13 mouse cellular contexts compared by ENCODE assay signal in genomic region chr2:172854136-172854535, GRCm38 (mm10).
DNase-seq lines count a peak whose midpoint lies in the region; ATAC-seq and TF ChIP-seq lines count a peak whose summit lies in the region.
"Had no signal": no experiment of that assay in that cellular context is flagged by ENCODE, and none has a peak within 500 bp of the region (broad histone marks: within the 10 kb centered on the region; RNA-seq: fewer than 3 reads in every experiment).

No protein-coding gene starts in this region.

- TF ChIP-seq POLR2A in brain, embryonic 14.5 days (IDR thresholded peaks at IDR 0.05; ENCODE audit: borderline replicate concordance, extremely low read depth, insufficient read depth, insufficient read length, poor library complexity, severe bottlenecking): no peak

- H3K27ac ChIP-seq in heart, embryonic 14.5 days (replicated peaks in 1 of 2; ENCODE audit: control insufficient read depth in 1 of 2, insufficient read depth in 1 of 2, low read depth in 2 of 2, low read length in 2 of 2): no peak overlapping the region
- no peak overlapping the region for H3K27ac ChIP-seq in layer of hippocampus, adult 2 months
- H3K27ac ChIP-seq: heart, embryonic 13.5 days; midbrain, embryonic 10.5 days had no signal

- peaks cover 2% of the 10 kb centered on the region; the same call in 1 of the 2 replicates for H3K9me3 ChIP-seq in heart, embryonic 14.5 days (ENCODE audit: control insufficient read depth, low read length)
- H3K9me3 ChIP-seq: heart, embryonic 13.5 days; midbrain, embryonic 10.5 days had no signal

- peaks cover 5 to 9% of the 10 kb centered on the region in 2 experiments; a peak in 3 of 4 replicates for H3K4me1 ChIP-seq in heart, embryonic 14.5 days (ENCODE audit: control insufficient read depth in 2 of 2, insufficient read depth in 2 of 2, low read length in 2 of 2)

- no peak overlapping the region for H3K4me2 ChIP-seq in heart, embryonic 14.5 days (ENCODE audit: low read length)
- H3K4me2 ChIP-seq: heart, embryonic 13.5 days; lung, embryonic 14.5 days had no signal

- 69% methylated on average over 2 of the region's 2 CpGs for WGBS in heart, embryonic 14.5 days

- no peak overlapping the region for H3K4me3 ChIP-seq in heart, embryonic 14.5 days (ENCODE audit: control insufficient read depth in 1 of 2, insufficient read depth in 1 of 2, low read depth in 1 of 2, low read length in 2 of 2)
- H3K4me3 ChIP-seq in layer of hippocampus, adult 2 months: no peak overlapping the region
- H3K4me3 ChIP-seq: heart, embryonic 13.5 days; midbrain, embryonic 10.5 days had no signal

- peak; percentile 28; the same call in 1 of the 2 replicates for ATAC-seq in heart, embryonic 14.5 days (ENCODE audit: insufficient number of reproducible peaks, insufficient read depth, low FRiP score, low read depth)

- H3K36me3 ChIP-seq in heart, embryonic 14.5 days (ENCODE audit: control insufficient read depth, insufficient read depth, low read length): no peaks in the 10 kb centered on the region
- H3K36me3 ChIP-seq: heart, embryonic 13.5 days; midbrain, embryonic 10.5 days had no signal

- DNase-seq in adrenal gland, adult 2 months: peak; percentile 60
- DNase-seq in adrenal gland, postnatal 25 days: no peak
- peak; percentile 38 for DNase-seq in kidney, postnatal 14 days
- no peak for DNase-seq in kidney, adult 8-10 months
- peak; percentile 64 for DNase-seq in brain, embryonic 14.5 days (ENCODE audit: low read depth)
- DNase-seq in layer of hippocampus, adult 2 months (ENCODE audit: low spot score in 2 of 2): no peak
- no peak for DNase-seq in right cerebral cortex, postnatal 36 days (ENCODE audit: low spot score in 2 of 2)
- DNase-seq: kidney, adult 9 months; lung, embryonic 14.5 days; thymus, postnatal 36 days had no signal

- H3K27me3 ChIP-seq in heart, embryonic 14.5 days (ENCODE audit: control insufficient read depth, insufficient read depth, low read length): no peaks in the 10 kb centered on the region

- no peak overlapping the region for H3K9ac ChIP-seq in heart, embryonic 14.5 days (ENCODE audit: low read length)
- H3K9ac ChIP-seq: heart, embryonic 13.5 days; lung, embryonic 14.5 days had no signal

- no peak for TF ChIP-seq CTCF in brain, embryonic 14.5 days (IDR thresholded peaks at IDR 0.05; ENCODE audit: borderline replicate concordance, extremely low read depth, insufficient read depth, insufficient read length)
- TF ChIP-seq CTCF in layer of hippocampus, adult 2 months (conservative IDR thresholded peaks at IDR 0.05): no peak

Comparison
In these comparisons a context has a peak if more than half of its experiments do, and no peak if none do; other contexts are left out.
1. DNase-seq: peak in adrenal gland, adult 2 months (single experiment), kidney, postnatal 14 days (single experiment) and brain, embryonic 14.5 days (single experiment); none in adrenal gland, postnatal 25 days (single experiment), kidney, adult 8-10 months (0 of 2), layer of hippocampus, adult 2 months (0 of 2) and right cerebral cortex, postnatal 36 days (0 of 2).